In genomic region chr13:55058042-55058441, GRCm38 (mm10) we compare ENCODE assay signal across 10 mouse cellular contexts. TPM values are rescaled to one million over a fixed set of nuclear protein-coding genes. Genes with fewer than 3 reads are reported as not detected.
DNase-seq lines count a peak whose midpoint lies in the region.
"Had no signal": no experiment of that assay in that cellular context is flagged by ENCODE, and none has a peak within 500 bp of the region (broad histone marks: within the 10 kb centered on the region; RNA-seq: fewer than 3 reads in every experiment).

No protein-coding gene starts in this region.

- no peaks in the 10 kb centered on the region for H3K9me3 ChIP-seq in embryonic facial prominence, embryonic 10.5 days
- H3K9me3 ChIP-seq: heart, embryonic 13.5 days; megakaryocyte, embryonic 14.5 days had no signal

- H3K36me3 ChIP-seq in embryonic facial prominence, embryonic 10.5 days (replicated peaks), result peaks cover 34% of the 10 kb centered on the region

- H3K4me3 ChIP-seq in embryonic facial prominence, embryonic 10.5 days, result no peak overlapping the region
- H3K4me3 ChIP-seq: heart, embryonic 13.5 days; megakaryocyte, embryonic 14.5 days had no signal

- no peaks in the 10 kb centered on the region for H3K27me3 ChIP-seq in embryonic facial prominence, embryonic 10.5 days (replicated peaks; ENCODE audit: low read depth, poor library complexity, severe bottlenecking)
- H3K27me3 ChIP-seq: heart, embryonic 13.5 days; megakaryocyte, embryonic 14.5 days had no signal

- H3K4me1 ChIP-seq in embryonic facial prominence, embryonic 10.5 days, result no peaks in the 10 kb centered on the region
- H3K4me1 ChIP-seq: heart, embryonic 13.5 days had no signal

- WGBS in embryonic facial prominence, embryonic 10.5 days, result 89% methylated on average over 2 of the region's 2 CpGs

- DNase-seq in cerebellum, adult 8-10 months, result peak; percentile 13
- no peak for DNase-seq in cerebellum, adult 9-11 months
- DNase-seq in spleen, postnatal 10 days (ENCODE audit: low spot score in 2 of 2), result peak; percentile 20 to 58
- DNase-seq in spleen, postnatal 36 days (ENCODE audit: low spot score in 2 of 2), result no peak
- DNase-seq in embryonic facial prominence, embryonic 10.5 days (ENCODE audit: low spot score), result peak; percentile 10
- peak; percentile 49 for DNase-seq in naive thymus-derived CD4-positive, alpha-beta T cell, adult 2 months (ENCODE audit: low read depth)
- no peak for DNase-seq in ovary, postnatal 14 days (ENCODE audit: low spot score)
- no peak for DNase-seq in urinary bladder, postnatal 25 days (ENCODE audit: low spot score)

- no peak overlapping the region for H3K27ac ChIP-seq in embryonic facial prominence, embryonic 10.5 days (replicated peaks)
- H3K27ac ChIP-seq: heart, embryonic 13.5 days had no signal

RNA-seq across cellular contexts. Expression of gene Hk3, which starts 36.9 kb away (rescaled TPM):
- polyA plus RNA-seq in embryonic facial prominence, embryonic 10.5 days (2016; fragmentation: Nextera tagmentation; extraction: Ambion mirVana), result 0.39 and 0.65 TPM in 2 replicates

RNA-seq across cellular contexts. Expression of gene Uimc1, which starts 42.1 kb away (rescaled TPM):
- 23.9 and 24.6 TPM in 2 replicates for polyA plus RNA-seq in embryonic facial prominence, embryonic 10.5 days (2016; fragmentation: Nextera tagmentation; extraction: Ambion mirVana)

RNA-seq across cellular contexts. Expression of gene Zfp346, which starts 47.1 kb away (rescaled TPM):
- 26.4 and 29.4 TPM in 2 replicates for polyA plus RNA-seq in embryonic facial prominence, embryonic 10.5 days (2016; fragmentation: Nextera tagmentation; extraction: Ambion mirVana)

Comparison
In these comparisons a context has a peak if more than half of its experiments do, and no peak if none do; other contexts are left out.
1. DNase-seq: peak in cerebellum, adult 8-10 months (single experiment), spleen, postnatal 10 days (2 of 2), embryonic facial prominence, embryonic 10.5 days (single experiment) and naive thymus-derived CD4-positive, alpha-beta T cell, adult 2 months (single experiment); none in cerebellum, adult 9-11 months (single experiment), spleen, postnatal 36 days (0 of 2), ovary, postnatal 14 days (single experiment) and urinary bladder, postnatal 25 days (single experiment).